Mouse (Mus musculus) forebrain, postnatal 0 days (tissue): ENCODE results near the gene Gas2l1. TPM values are rescaled to one million over a fixed set of nuclear protein-coding genes. Genes with fewer than 3 reads are reported as not detected.

Experiments
- ATAC-seq: fragments of 200-750 bp; cut with Nextera tagmentation; 2 replicates; pipeline ENCODE4 v1.8.0; 2017; ENCODE audit warnings: mild to moderate bottlenecking, moderate library complexity
- DNase-seq: peaks from one replicate; pipeline ENCODE4 v3.0.0-alpha.2; 2015
- H3K27ac ChIP-seq: fragments of 300-500 bp; sonication (generic); 2 replicates; pipeline ENCODE4 v1.5.1; 2014; ENCODE audit warnings: low read depth, mild to moderate bottlenecking, antibody characterized with exemption, low read length, moderate library complexity, mixed read lengths
- H3K27me3 ChIP-seq: fragments of 300-500 bp; sonication (generic); 2 replicates; pipeline ENCODE4 v1.6.1; 2014; ENCODE audit warnings: mild to moderate bottlenecking, low read length, mixed read lengths; ENCODE audit not compliant: insufficient read depth
- H3K36me3 ChIP-seq: fragments of 300-500 bp; sonication (generic); 2 replicates; pipeline ENCODE4 v1.6.1; 2014; ENCODE audit warnings: mild to moderate bottlenecking, moderate library complexity; ENCODE audit not compliant: insufficient read depth
- H3K4me1 ChIP-seq: fragments of 300-500 bp; sonication (generic); 2 replicates; pipeline ENCODE4 v1.6.1; 2014; ENCODE audit warnings: antibody characterized with exemption; ENCODE audit not compliant: insufficient read depth
- H3K4me2 ChIP-seq: fragments of 300-500 bp; sonication (generic); 2 replicates; pipeline ENCODE4 v1.6.1; 2014; ENCODE audit warnings: low read depth, mild to moderate bottlenecking, moderate library complexity
- H3K4me3 ChIP-seq: fragments of 300-500 bp; sonication (generic); 2 replicates; pipeline ENCODE4 v1.5.1; 2014; ENCODE audit warnings: low read depth, low read length, mixed read lengths
- H3K9ac ChIP-seq: fragments of 300-500 bp; sonication (generic); 2 replicates; pipeline ENCODE4 v1.6.1; 2014; ENCODE audit warnings: mild to moderate bottlenecking
- H3K9me3 ChIP-seq: fragments of 300-500 bp; sonication (generic); 2 replicates; pipeline ENCODE4 v1.6.1; 2016; ENCODE audit warnings: low read length
- CTCF ChIP-seq: sonication (generic); IDR thresholded peaks from 2 replicates; pipeline ENCODE4 v1.5.1; 2016; ENCODE audit warnings: antibody characterized with exemption, control low read depth, low read depth
- WGBS: fragments of 180-500 bp; shearing (Covaris S2); extraction: QIAGEN DNeasy Blood & Tissue Kit; methylation state at CpG from one replicate; pipeline ENCODE4 v1.1.7; 2014; 5-methylcytosine and 5-hydroxymethylcytosine counted together
- polyA plus RNA-seq: library from polyadenylated mRNA; unstranded; fragments of >200 nt; fragmentation: Nextera tagmentation; extraction: Ambion mirVana; gene quantifications from 2 replicates; pipeline ENCODE4 v1.2.1, GENCODE M21; 2015
- total RNA-seq: library from RNA; depleted of rRNA; stranded (reverse); fragments of >200 nt; gene quantifications from 2 replicates; pipeline ENCODE4 v1.2.3, GENCODE M21; 2014

Gene Gas2l1
- total and polyA plus RNA-seq, 2 experiments from 2014 or later: 23.3 to 25.9 TPM

- H3K27me3 ChIP-seq: peaks cover 38% of the 10 kb centered on the region
- DNase-seq (peak; percentile 60), ATAC-seq (peak; percentile 30)
- peak; percentile 31; the same call in 1 of the 2 replicates for TF ChIP-seq CTCF
- 0 out of 2 replicates have a peak overlapping the region, but pooled peaks have one; percentile 29 for H3K27ac ChIP-seq
- no peaks in the 10 kb centered on the region for H3K9me3 ChIP-seq
- no peak overlapping the region for H3K4me2 ChIP-seq
- H3K4me3 ChIP-seq: no peak overlapping the region
- 31% methylated on average over 23 of the region's 23 CpGs for WGBS
- H3K36me3 ChIP-seq: peaks cover 8% of the 10 kb centered on the region; the same call in 1 of the 2 replicates
- no peak overlapping the region for H3K9ac ChIP-seq
- H3K4me1 ChIP-seq: peaks cover 10% of the 10 kb centered on the region
Observed at GRCm38 (mm10) chr11:5055945-5056938, 8.9 kb downstream of the Gas2l1 start.

- no peak overlapping the region for H3K4me3 ChIP-seq
- ATAC-seq (no peak), DNase-seq (no peak)
- no peak for TF ChIP-seq CTCF
- H3K27ac ChIP-seq: no peak overlapping the region
- H3K36me3 ChIP-seq: no peaks in the 10 kb centered on the region
- WGBS: 71% methylated on average over 6 of the region's 6 CpGs
- H3K27me3 ChIP-seq: peaks cover 25% of the 10 kb centered on the region
- H3K4me2 ChIP-seq: no peak overlapping the region
- H3K9ac ChIP-seq: no peak overlapping the region
- no peaks in the 10 kb centered on the region for H3K9me3 ChIP-seq
- H3K4me1 ChIP-seq: peaks cover 9% of the 10 kb centered on the region
Observed at GRCm38 (mm10) chr11:5054874-5055273, 10.3 kb downstream of the Gas2l1 start.

GRCm38 (mm10) chr11:5054151-5054550 is 11.0 kb downstream of the Gas2l1 start:
- Histone ChIP-seq H3K4me1 (peaks cover 9% of the 10 kb centered on the region), H3K4me2 (no peak overlapping the region), H3K4me3 (no peak overlapping the region), H3K27ac (no peak overlapping the region), H3K9me3 (no peaks in the 10 kb centered on the region), H3K27me3 (peaks cover 17% of the 10 kb centered on the region), H3K9ac (no peak overlapping the region), H3K36me3 (no peaks in the 10 kb centered on the region)
- no peak for ATAC-seq
- TF ChIP-seq CTCF: no peak
- DNase-seq: no peak
- 94% methylated on average over 14 of the region's 14 CpGs for WGBS

GRCm38 (mm10) chr11:5052200-5052854 is 12.8 kb downstream of the Gas2l1 start:
- Histone ChIP-seq H3K27me3 (peaks cover 6% of the 10 kb centered on the region; the same call in 1 of the 2 replicates), H3K4me3 (no peak overlapping the region), H3K9ac (no peak overlapping the region), H3K4me1 (peaks cover 9% of the 10 kb centered on the region), H3K9me3 (no peaks in the 10 kb centered on the region), H3K36me3 (no peaks in the 10 kb centered on the region), H3K4me2 (no peak overlapping the region), H3K27ac (no peak overlapping the region)
- 72% methylated on average over 10 of the region's 10 CpGs for WGBS
- no peak for TF ChIP-seq CTCF
- ATAC-seq (peak; percentile 28; the same call in 1 of the 2 replicates), DNase-seq (no peak)

- Histone ChIP-seq H3K9me3 (no peaks in the 10 kb centered on the region), H3K27me3 (no peaks in the 10 kb centered on the region), H3K4me1 (peaks cover 6% of the 10 kb centered on the region; the same call in 1 of the 2 replicates), H3K27ac (no peak overlapping the region), H3K4me3 (no peak overlapping the region), H3K4me2 (no peak overlapping the region), H3K9ac (no peak overlapping the region), H3K36me3 (no peaks in the 10 kb centered on the region)
- DNase-seq (no peak), ATAC-seq (no peak)
- TF ChIP-seq CTCF: no peak
- 76% methylated on average over 10 of the region's 10 CpGs for WGBS
Observed at GRCm38 (mm10) chr11:5051629-5052028, 13.5 kb downstream of the Gas2l1 start.

- H3K27ac ChIP-seq: no peak overlapping the region
- H3K4me3 ChIP-seq: no peak overlapping the region
- no peak overlapping the region for H3K4me2 ChIP-seq
- H3K9ac ChIP-seq: no peak overlapping the region
- WGBS: 47% methylated on average over 12 of the region's 12 CpGs
- no peaks in the 10 kb centered on the region for H3K27me3 ChIP-seq
- no peak for DNase-seq
- ATAC-seq: no peak
- no peak for TF ChIP-seq CTCF
- peaks cover 17% of the 10 kb centered on the region for H3K36me3 ChIP-seq
- H3K9me3 ChIP-seq: no peaks in the 10 kb centered on the region
- no peaks in the 10 kb centered on the region for H3K4me1 ChIP-seq
Observed at GRCm38 (mm10) chr11:5046321-5046926, 18.7 kb downstream of the Gas2l1 start.
